Mouse (Mus musculus) spleen, adult 2 months (tissue): ENCODE measurements around the gene 4931428L18Rik. TPM values are rescaled to one million over a fixed set of nuclear protein-coding genes. Genes with fewer than 3 reads are reported as not detected.

Experiments
- DNase-seq, 2 experiments: peaks; one replicate each; pipeline versions ENCODE4 v3.0.0 to v3.0.0-alpha.2; 2012 to 2021; ENCODE audit warnings: low spot score in 2 of 2, low read depth in 1 of 2
- H3K27ac ChIP-seq: fragments of 200-500 bp; 2 replicates; pipeline ENCODE4 v1.5.1; 2012; ENCODE audit warnings: low read length, inconsistent platforms; ENCODE audit not compliant: insufficient read depth
- H3K27me3 ChIP-seq: fragments of 200-500 bp; 2 replicates; pipeline ENCODE4 v1.6.1; 2012; ENCODE audit warnings: mild to moderate bottlenecking, moderate library complexity, low read length, inconsistent platforms; ENCODE audit not compliant: control insufficient read depth, insufficient read depth
- H3K36me3 ChIP-seq: fragments of 200-500 bp; 2 replicates; pipeline ENCODE4 v1.6.1; 2012; ENCODE audit warnings: mild to moderate bottlenecking, low read length, inconsistent platforms; ENCODE audit not compliant: control insufficient read depth, insufficient read depth
- H3K4me1 ChIP-seq: fragments of 200-500 bp; 2 replicates; pipeline ENCODE4 v1.6.1; 2011; ENCODE audit warnings: inconsistent platforms; ENCODE audit not compliant: control insufficient read depth, insufficient read depth, insufficient read length
- H3K4me3 ChIP-seq: fragments of 200-500 bp; 2 replicates; pipeline ENCODE4 v1.5.1; 2011; ENCODE audit warnings: mild to moderate bottlenecking, inconsistent platforms; ENCODE audit not compliant: insufficient read depth, insufficient read length; ENCODE audit errors: extremely low read depth
- CTCF ChIP-seq: fragments of 200-500 bp; IDR thresholded peaks from 2 replicates; pipeline ENCODE4 v1.5.1; 2011; ENCODE audit warnings: mild to moderate bottlenecking, inconsistent platforms; ENCODE audit not compliant: insufficient read depth, insufficient read length, insufficient replicate concordance; ENCODE audit errors: extremely low read depth
- POLR2A ChIP-seq: fragments of 200-500 bp; IDR thresholded peaks from 2 replicates; pipeline ENCODE4 v1.6.1; 2011; ENCODE audit warnings: low read depth, low read length, inconsistent platforms
- WGBS: fragments of 180-500 bp; shearing (Covaris S2); methylation state at CpG from one replicate; pipeline ENCODE4 v1.1.7; 2018; 5-methylcytosine and 5-hydroxymethylcytosine counted together
- polyA plus RNA-seq: library from polyadenylated mRNA; depleted of rRNA; stranded (reverse); fragments of >200 nt; gene quantifications from 2 replicates; pipeline ENCODE4 v1.2.3, GENCODE M21; 2012

Gene 4931428L18Rik
- polyA plus RNA-seq, 1 experiment, result not detected

- DNase-seq, result no peak
- no peak overlapping the region for H3K4me3 ChIP-seq
- no peaks in the 10 kb centered on the region for H3K27me3 ChIP-seq
- H3K4me1 ChIP-seq, result no peaks in the 10 kb centered on the region
- H3K36me3 ChIP-seq, result no peaks in the 10 kb centered on the region
- WGBS, result 93% methylated on average over 1 of the region's 1 CpGs
- H3K27ac ChIP-seq, result no peak overlapping the region
- no peak for TF ChIP-seq POLR2A
- no peak for TF ChIP-seq CTCF
Measured at GRCm38 (mm10) chr1:31093939-31094338, 128.5 kb downstream of the 4931428L18Rik start.

- DNase-seq, result no peak
- no peak for TF ChIP-seq CTCF
- no peak for TF ChIP-seq POLR2A
- 85% methylated on average over 4 of the region's 4 CpGs for WGBS
Measured at GRCm38 (mm10) chr1:31088686-31089085, 133.8 kb downstream of the 4931428L18Rik start.

GRCm38 (mm10) chr1:31072523-31073370 is 149.7 kb downstream of the 4931428L18Rik start:
- Histone ChIP-seq H3K4me1 (no peaks in the 10 kb centered on the region), H3K27ac (no peak overlapping the region), H3K36me3 (no peaks in the 10 kb centered on the region), H3K4me3 (no peak overlapping the region), H3K27me3 (no peaks in the 10 kb centered on the region)
- no peak for DNase-seq
- TF ChIP-seq CTCF, result no peak
- TF ChIP-seq POLR2A, result no peak
- 82% methylated on average over 6 of the region's 6 CpGs for WGBS

More at GRCm38 (mm10) chr1:31088686-31089085, 133.8 kb downstream of the 4931428L18Rik start:
- no peaks in the 10 kb centered on the region for H3K4me1 ChIP-seq
- no peaks in the 10 kb centered on the region for H3K36me3 ChIP-seq
- H3K4me3 ChIP-seq, result no peak overlapping the region
- H3K27me3 ChIP-seq, result no peaks in the 10 kb centered on the region
- no peak overlapping the region for H3K27ac ChIP-seq

GRCm38 (mm10) chr1:31071209-31071608 is 151.3 kb downstream of the 4931428L18Rik start:
- Histone ChIP-seq H3K4me1 (no peaks in the 10 kb centered on the region), H3K27ac (no peak overlapping the region), H3K36me3 (no peaks in the 10 kb centered on the region), H3K27me3 (no peaks in the 10 kb centered on the region), H3K4me3 (no peak overlapping the region)
- TF ChIP-seq POLR2A, result no peak
- TF ChIP-seq CTCF, result no peak
- WGBS, result 83% methylated on average over 2 of the region's 2 CpGs
- DNase-seq, result no peak

GRCm38 (mm10) chr1:31064817-31065740 is 157.4 kb downstream of the 4931428L18Rik start:
- 88% methylated on average over 12 of the region's 12 CpGs for WGBS
- DNase-seq, result no peak
- Histone ChIP-seq H3K36me3 (no peaks in the 10 kb centered on the region), H3K4me1 (no peaks in the 10 kb centered on the region), H3K27me3 (no peaks in the 10 kb centered on the region), H3K4me3 (no peak overlapping the region), H3K27ac (no peak overlapping the region)
- TF ChIP-seq POLR2A, result no peak
- no peak for TF ChIP-seq CTCF

- Histone ChIP-seq H3K27ac (no peak overlapping the region), H3K36me3 (no peaks in the 10 kb centered on the region), H3K4me1 (no peaks in the 10 kb centered on the region), H3K27me3 (no peaks in the 10 kb centered on the region), H3K4me3 (no peak overlapping the region)
- DNase-seq, result no peak
- no peak for TF ChIP-seq POLR2A
- TF ChIP-seq CTCF, result no peak
- WGBS, result 77% methylated on average over 4 of the region's 4 CpGs
Measured at GRCm38 (mm10) chr1:31059806-31060205, 162.7 kb downstream of the 4931428L18Rik start.

GRCm38 (mm10) chr1:31058861-31059351 is 163.6 kb downstream of the 4931428L18Rik start:
- no peaks in the 10 kb centered on the region for H3K36me3 ChIP-seq
- no peak overlapping the region for H3K4me3 ChIP-seq
- no peaks in the 10 kb centered on the region for H3K27me3 ChIP-seq
- WGBS, result 77% methylated on average over 2 of the region's 2 CpGs
- no peak for DNase-seq
- H3K4me1 ChIP-seq, result no peaks in the 10 kb centered on the region
- no peak overlapping the region for H3K27ac ChIP-seq
- TF ChIP-seq CTCF, result no peak
- no peak for TF ChIP-seq POLR2A
